Mouse (Mus musculus): Measurements from ENCODE around the gene C1qtnf1. TPM values are rescaled to one million over a fixed set of nuclear protein-coding genes. Genes with fewer than 3 reads are reported as not detected.
A peak's percentile ranks its signal among the peaks of the same experiment; 100 is the strongest.
"Not testable (repeated sequence)": the region's sequence is repeated elsewhere in the genome, so short reads cannot be mapped to it uniquely, and the experiment has no call there.

Gene C1qtnf1
- polyA plus RNA-seq (2015; fragmentation: Nextera tagmentation; extraction: Ambion mirVana): 6.3 and 6.6 TPM in 2 replicates

DNA sequence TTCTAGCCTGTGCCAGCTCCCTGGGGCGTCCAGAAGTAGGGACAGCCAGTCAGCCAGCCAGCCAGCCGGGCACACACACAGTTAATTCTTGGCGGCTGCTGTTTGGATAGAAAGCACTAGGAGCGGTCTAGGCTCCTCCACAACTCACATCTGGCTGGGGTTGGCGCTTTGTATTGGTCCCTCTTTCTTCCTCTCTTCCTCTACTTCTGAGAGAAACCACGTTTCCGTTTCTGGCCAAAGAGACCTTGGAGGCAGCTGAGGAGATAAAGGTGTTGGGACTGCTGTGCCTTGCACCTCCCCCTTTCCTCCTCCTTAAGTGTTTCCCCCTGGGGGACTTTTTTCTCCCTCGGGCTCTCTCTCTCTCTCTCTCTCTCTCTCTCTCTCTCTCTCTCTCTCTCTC lies at the start of gene C1qtnf1:
TSS of gene C1qtnf1 (plus strand) at position 218 of the 400 bp plus-strand sequence.
- H3K9ac ChIP-seq: peak within 1 kb of the TSS; percentile 30; the same call in 1 of the 2 replicates
- H3K4me1 ChIP-seq (replicated peaks): peaks cover 40% of the 10 kb centered on the region
- WGBS: 1% methylated on average over 8 of the region's 8 CpGs
- no peaks in the 10 kb centered on the region for H3K36me3 ChIP-seq
- ATAC-seq: no peak
- H3K4me2 ChIP-seq (replicated peaks): peak within 1 kb of the TSS; percentile 63
- H3K4me3 ChIP-seq (replicated peaks): peak within 1 kb of the TSS; percentile 38
- peak within 1 kb of the TSS; percentile 82 for H3K27ac ChIP-seq
- no peaks in the 10 kb centered on the region for H3K9me3 ChIP-seq
- no peaks in the 10 kb centered on the region for H3K27me3 ChIP-seq (replicated peaks)

DNA sequence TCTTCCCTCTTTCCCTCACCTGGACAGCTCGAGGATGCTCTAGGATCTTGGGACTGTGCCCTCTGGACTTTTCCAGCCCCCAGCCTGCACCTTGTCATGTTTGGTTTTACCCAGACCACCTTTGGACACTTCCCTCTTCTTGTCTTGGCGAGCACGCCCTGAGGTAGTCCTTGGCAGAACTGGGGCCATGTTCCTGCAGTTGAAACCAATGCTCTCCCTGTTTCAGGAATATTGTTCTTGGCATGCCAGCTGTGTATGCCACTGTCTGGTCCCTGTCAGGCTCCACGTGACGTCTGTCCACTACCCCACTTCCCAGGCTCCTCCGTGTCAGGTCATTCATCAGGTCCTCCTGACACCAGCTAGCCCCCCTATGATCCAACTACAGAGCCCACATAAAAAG lies 49.3 kb upstream of the C1qtnf1 start:
- H3K27ac ChIP-seq: no peak overlapping the region
- no peak overlapping the region for H3K4me2 ChIP-seq (replicated peaks)
- no peak overlapping the region for H3K4me3 ChIP-seq (replicated peaks)
- peaks cover 8% of the 10 kb centered on the region; the same call in 1 of the 2 replicates for H3K4me1 ChIP-seq (replicated peaks)
- H3K9me3 ChIP-seq: no peaks in the 10 kb centered on the region
- H3K27me3 ChIP-seq (replicated peaks): no peaks in the 10 kb centered on the region
- ATAC-seq: no peak
- no peak overlapping the region for H3K9ac ChIP-seq
- 85% methylated on average over 6 of the region's 6 CpGs for WGBS
- no peaks in the 10 kb centered on the region for H3K36me3 ChIP-seq

DNA sequence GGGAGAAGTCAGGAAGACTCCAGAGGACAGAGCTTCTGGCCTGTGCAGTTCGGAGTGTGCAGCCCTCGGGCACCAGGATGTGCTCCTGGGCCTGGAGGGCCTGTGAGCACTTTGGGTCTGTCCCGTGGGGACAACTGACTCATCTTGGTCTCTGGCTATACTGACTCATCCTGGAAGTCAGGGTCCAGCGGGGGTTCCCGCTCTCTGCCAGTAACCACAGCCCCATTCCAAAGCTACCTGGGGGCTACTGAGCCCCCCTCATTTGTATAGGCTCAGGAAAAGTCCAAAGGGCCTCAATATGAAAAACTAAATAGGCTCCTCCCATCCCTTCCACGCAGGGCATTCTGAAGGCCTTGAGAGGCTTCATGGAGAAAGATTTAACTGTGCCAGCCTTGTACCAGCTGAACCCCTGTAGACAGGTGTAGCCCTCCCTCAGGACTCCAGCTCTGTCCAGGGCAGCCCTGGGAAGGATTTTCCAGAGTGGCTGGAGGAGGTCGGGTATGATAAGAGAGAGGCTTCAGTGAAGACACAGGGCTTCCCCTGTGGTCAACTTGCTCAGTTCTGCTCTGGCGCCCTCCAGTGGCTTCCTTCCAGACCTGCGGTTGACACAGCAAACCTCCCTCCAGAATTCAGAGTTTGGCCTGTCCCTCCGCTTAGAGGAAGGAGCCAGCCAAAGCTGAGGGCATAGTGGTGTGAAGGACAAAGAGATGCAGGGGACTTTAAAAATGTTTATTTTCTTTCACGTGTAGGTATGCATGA lies 48.6 kb upstream of the C1qtnf1 start:
- peak; percentile 65 for ATAC-seq
- 41% methylated on average over 11 of the region's 11 CpGs for WGBS
- H3K4me2 ChIP-seq (replicated peaks): no peak overlapping the region
- no peaks in the 10 kb centered on the region for H3K9me3 ChIP-seq
- H3K9ac ChIP-seq: no peak overlapping the region
- no peak overlapping the region for H3K4me3 ChIP-seq (replicated peaks)
- H3K36me3 ChIP-seq: no peaks in the 10 kb centered on the region
- H3K27ac ChIP-seq: no peak overlapping the region
- no peaks in the 10 kb centered on the region for H3K27me3 ChIP-seq (replicated peaks)
- peaks cover 8% of the 10 kb centered on the region; the same call in 1 of the 2 replicates for H3K4me1 ChIP-seq (replicated peaks)

DNA sequence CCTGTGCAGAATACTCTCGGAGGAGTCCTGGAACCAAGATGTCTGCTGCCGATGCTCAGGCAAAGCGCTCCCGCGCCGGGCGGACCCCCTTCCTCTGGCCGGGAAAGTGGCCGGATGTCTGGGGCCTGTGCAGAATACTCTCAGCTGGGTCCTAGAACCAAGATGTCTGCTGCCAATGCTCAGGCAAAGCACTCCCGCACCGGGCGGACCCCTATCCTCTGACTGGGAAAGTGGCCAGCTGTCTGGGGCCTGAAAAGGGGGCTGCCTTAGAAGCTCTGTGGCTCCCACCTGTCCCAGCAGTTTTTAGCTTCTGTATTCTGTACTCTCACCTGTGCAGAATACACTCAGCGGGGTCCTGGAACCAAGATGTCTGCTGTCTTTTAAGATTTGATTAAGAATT lies 40.2 kb upstream of the C1qtnf1 start:
- not testable (repeated sequence) for H3K27ac ChIP-seq; H3K9ac ChIP-seq; H3K4me1 ChIP-seq (replicated peaks); H3K9me3 ChIP-seq; H3K27me3 ChIP-seq (replicated peaks); H3K36me3 ChIP-seq; ATAC-seq; H3K4me3 ChIP-seq (replicated peaks); H3K4me2 ChIP-seq (replicated peaks)
- 93% methylated on average over 13 of the region's 13 CpGs for WGBS

DNA sequence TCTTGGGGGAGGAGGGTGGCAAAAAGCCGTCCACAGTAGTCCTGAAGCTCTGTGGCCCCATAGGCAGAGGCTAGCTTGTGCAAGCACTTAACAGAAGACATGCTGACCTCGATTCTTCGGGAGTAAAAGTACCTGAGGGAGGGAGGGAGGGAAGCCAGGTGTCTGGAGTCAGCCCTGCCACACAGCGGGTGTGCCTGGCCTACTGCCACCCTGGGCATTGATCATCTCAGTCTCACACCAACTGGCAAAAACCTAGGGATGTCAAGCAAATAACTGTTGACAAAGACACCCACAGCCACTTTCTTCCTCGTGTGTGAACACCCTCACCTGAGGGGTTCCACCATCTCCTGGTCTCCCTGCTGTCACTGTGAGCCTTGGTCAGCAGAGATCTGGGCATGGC lies 34.0 kb upstream of the C1qtnf1 start:
- Histone ChIP-seq H3K4me2 (replicated peaks) (no peak overlapping the region), H3K4me1 (replicated peaks) (no peaks in the 10 kb centered on the region), H3K36me3 (peaks cover 16% of the 10 kb centered on the region), H3K9ac (no peak overlapping the region), H3K27me3 (replicated peaks) (no peaks in the 10 kb centered on the region), H3K4me3 (replicated peaks) (no peak overlapping the region), H3K9me3 (no peaks in the 10 kb centered on the region), H3K27ac (no peak overlapping the region)
- 78% methylated on average over 5 of the region's 5 CpGs for WGBS
- ATAC-seq: no peak

DNA sequence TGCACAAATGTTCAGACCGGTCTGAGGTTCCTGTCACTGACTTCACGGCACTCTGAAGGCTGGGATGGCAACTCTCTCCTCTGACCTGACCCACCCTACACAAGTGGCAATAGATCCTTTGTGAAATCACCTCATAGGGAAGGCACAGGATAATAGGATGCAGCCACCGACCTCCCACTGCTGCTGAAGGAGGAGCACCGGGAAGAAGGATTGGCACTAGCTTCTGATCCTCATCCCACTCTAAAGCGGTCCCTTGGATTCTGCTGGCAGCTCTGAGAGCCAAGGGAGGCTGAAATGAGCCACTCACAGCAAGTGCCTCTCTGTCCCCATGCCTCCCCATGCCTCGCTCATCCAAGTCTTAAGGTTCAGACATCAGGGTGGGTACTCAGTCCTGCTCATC lies 33.5 kb upstream of the C1qtnf1 start:
- no peak for ATAC-seq
- WGBS: 67% methylated on average over 6 of the region's 6 CpGs

DNA sequence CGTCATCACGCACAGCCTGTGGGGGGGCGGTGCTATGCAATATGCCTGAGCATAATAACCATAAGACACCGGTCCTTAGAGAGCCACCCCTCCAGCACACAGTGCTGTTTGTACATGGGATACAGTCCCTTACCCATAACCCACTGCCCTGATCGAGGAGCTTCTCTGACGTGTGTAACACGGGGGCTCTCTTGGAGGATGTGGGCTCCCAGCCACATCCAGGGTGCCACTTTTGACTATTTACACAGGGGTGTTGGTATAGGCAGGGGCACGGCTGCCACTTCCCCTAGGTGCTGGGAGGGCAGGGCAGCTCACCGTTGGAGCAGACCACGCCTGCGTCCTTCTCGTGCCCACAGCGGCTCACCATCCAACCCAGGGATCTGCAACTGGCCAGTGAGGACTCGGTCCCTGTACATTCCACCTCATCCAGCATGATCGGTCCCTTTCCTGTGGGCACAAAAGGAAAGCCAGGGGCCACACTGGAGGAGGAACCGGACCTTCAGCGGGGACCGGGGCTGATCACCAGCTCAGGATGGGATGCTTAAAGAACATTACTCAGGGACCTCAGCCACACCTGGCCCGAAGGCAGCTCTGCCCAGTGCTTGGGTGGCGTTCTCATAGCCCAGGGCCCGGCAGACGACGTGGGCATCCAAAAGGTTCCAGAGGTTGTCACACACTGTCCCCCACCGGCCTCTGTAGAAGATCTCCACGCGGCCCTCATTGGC lies 30.0 kb upstream of the C1qtnf1 start:
- Histone ChIP-seq H3K9me3 (no peaks in the 10 kb centered on the region), H3K9ac (no peak overlapping the region), H3K4me3 (replicated peaks) (no peak overlapping the region), H3K27ac (no peak overlapping the region), H3K4me2 (replicated peaks) (no peak overlapping the region), H3K4me1 (replicated peaks) (peaks cover 27% of the 10 kb centered on the region), H3K36me3 (peaks cover 13% of the 10 kb centered on the region), H3K27me3 (replicated peaks) (no peaks in the 10 kb centered on the region)
- ATAC-seq: no peak
- 90% methylated on average over 26 of the region's 26 CpGs for WGBS

More for the DNA sequence above, 33.5 kb upstream of the C1qtnf1 start:
- Histone ChIP-seq H3K27me3 (replicated peaks) (no peaks in the 10 kb centered on the region), H3K27ac (no peak overlapping the region), H3K4me1 (replicated peaks) (peaks cover under 1% of the 10 kb centered on the region), H3K9me3 (no peaks in the 10 kb centered on the region), H3K9ac (no peak overlapping the region), H3K36me3 (peaks cover 16% of the 10 kb centered on the region), H3K4me2 (replicated peaks) (no peak overlapping the region), H3K4me3 (replicated peaks) (no peak overlapping the region)

DNA sequence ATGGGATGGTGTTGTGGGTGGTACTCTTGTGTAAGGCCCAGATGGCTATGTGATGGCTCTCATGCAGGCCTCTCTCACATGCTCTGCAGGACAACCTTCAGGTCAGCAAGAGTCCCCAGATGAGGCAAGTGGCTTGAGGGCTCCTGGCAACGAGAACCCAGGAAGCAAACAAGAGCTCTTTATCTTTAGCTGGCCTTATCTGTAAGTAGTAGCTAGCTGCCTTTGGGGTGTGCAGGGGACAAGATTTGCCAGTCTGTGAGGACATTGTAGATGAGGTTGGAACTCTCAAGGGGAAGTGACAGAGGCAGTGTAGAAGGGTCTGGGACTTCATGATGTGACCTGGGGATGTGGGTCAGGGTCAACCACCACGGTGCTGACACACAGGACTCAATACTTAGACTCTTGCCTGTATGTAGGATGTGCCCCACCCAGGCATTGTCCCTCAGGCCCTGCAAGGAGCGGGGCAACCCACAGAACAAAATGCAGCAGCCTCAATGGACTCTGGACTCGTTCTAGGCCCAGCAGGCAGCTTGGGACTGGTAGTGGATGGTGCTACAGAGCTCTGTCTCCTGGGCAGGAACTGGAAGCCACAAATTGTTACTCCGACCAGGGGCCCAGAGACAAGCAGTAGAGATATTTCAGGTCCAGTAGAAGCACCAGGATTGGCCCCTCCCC lies 28.0 kb upstream of the C1qtnf1 start:
- H3K4me2 ChIP-seq (replicated peaks): peak overlapping the region; percentile 60
- no peaks in the 10 kb centered on the region for H3K9me3 ChIP-seq
- H3K36me3 ChIP-seq: peaks cover 13% of the 10 kb centered on the region
- peak; percentile 69 for ATAC-seq
- H3K4me1 ChIP-seq (replicated peaks): peaks cover 27% of the 10 kb centered on the region
- 50% methylated on average over 5 of the region's 5 CpGs for WGBS
- H3K27me3 ChIP-seq (replicated peaks): no peaks in the 10 kb centered on the region
- peak overlapping the region; percentile 53; the same call in 1 of the 2 replicates for H3K9ac ChIP-seq
- peak overlapping the region; percentile 95 for H3K27ac ChIP-seq
- peak overlapping the region; percentile 37 for H3K4me3 ChIP-seq (replicated peaks)

DNA sequence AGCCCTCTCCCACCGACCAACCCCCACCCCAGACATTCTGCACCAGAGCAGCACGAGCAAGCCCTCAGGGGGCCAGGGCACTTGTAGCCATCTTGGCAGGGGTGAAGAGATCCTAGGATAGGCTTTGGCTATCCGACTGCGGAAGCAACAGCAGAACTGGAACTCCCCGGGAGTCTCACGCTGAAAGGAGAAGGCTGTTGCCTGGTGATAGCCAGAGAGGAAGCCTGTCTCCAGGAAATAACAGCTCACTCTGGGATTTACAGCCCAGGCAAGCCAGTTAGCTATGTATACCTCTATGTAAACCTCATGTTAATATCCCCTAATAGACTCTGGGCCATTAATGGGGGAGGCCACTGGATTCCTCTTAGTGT lies 27.5 kb upstream of the C1qtnf1 start:
- Histone ChIP-seq H3K36me3 (peaks cover 13% of the 10 kb centered on the region), H3K9ac (peak overlapping the region; percentile 53), H3K27ac (peak overlapping the region; percentile 95), H3K9me3 (no peaks in the 10 kb centered on the region), H3K4me3 (replicated peaks) (peak overlapping the region; percentile 37), H3K27me3 (replicated peaks) (no peaks in the 10 kb centered on the region), H3K4me1 (replicated peaks) (peaks cover 27% of the 10 kb centered on the region), H3K4me2 (replicated peaks) (peak overlapping the region; percentile 60)
- peak; percentile 43 for ATAC-seq
- WGBS: 18% methylated on average over 6 of the region's 6 CpGs

DNA sequence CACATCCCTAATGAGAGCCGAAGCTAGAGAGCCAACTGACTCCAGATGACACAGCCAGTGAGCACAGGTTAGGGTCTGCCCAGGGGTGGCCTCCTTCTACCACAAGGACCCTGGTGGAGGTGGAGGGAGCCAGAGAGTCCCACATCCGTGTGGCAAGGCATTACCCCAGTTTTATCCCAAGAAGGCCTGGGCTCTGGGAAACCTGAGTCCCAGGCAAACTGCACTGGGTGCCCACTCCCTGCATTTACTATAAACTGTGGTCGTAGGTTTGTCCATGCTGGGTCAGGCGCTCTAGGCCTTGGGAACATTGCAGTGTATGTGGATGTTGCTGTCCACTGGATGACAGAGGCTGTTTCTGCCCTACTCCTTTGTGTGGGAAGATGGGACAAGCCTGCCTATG lies 26.8 kb upstream of the C1qtnf1 start:
- peak overlapping the region; percentile 37 for H3K4me3 ChIP-seq (replicated peaks)
- no peak; the same call in 1 of the 2 replicates for ATAC-seq

DNA sequence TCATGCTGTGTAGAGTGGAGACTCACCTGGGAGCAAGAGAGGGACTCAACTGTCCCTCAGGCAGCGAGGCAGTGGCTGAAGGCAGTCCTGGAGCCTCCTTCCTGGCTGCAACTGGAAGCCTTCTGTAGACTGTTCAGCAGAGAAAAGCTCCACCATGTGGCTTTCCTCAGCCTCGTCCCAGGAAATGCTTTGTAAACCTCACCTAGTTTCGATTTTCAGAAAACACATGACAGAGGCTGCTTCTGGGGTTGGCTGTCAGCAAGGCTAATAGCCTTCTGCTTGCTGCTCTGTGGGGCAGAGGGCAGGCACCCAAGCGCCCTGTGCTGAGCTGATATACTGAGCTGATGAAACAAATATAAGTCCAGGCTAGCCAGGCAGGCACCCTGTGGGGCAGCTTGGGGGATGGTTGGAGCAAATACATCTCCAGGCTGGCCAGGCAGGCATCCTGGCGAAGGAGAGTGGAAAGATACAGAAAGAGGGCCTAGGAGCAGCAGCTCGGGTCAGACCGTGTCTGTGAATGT lies 26.2 kb upstream of the C1qtnf1 start, which contains the start of gene Lgals3bp:
TSS of gene Lgals3bp (minus strand) at position 333 of the 521 bp plus-strand sequence.
- H3K9ac ChIP-seq: peak within 1 kb of the TSS; percentile 53
- no peaks in the 10 kb centered on the region for H3K27me3 ChIP-seq (replicated peaks)
- H3K9me3 ChIP-seq: no peaks in the 10 kb centered on the region
- peaks cover 8% of the 10 kb centered on the region for H3K36me3 ChIP-seq
- WGBS: 12% methylated on average over 7 of the region's 7 CpGs
- H3K4me1 ChIP-seq (replicated peaks): peaks cover 37% of the 10 kb centered on the region
- ATAC-seq: peak; percentile 87
- peak within 1 kb of the TSS; percentile 95 for H3K27ac ChIP-seq
- H3K4me2 ChIP-seq (replicated peaks): peak within 1 kb of the TSS; percentile 60
- H3K4me3 ChIP-seq (replicated peaks): peak within 1 kb of the TSS; percentile 37

More for the DNA sequence above, 26.8 kb upstream of the C1qtnf1 start:
- peak overlapping the region; percentile 95 for H3K27ac ChIP-seq
- peak overlapping the region; percentile 53 for H3K9ac ChIP-seq
- H3K4me1 ChIP-seq (replicated peaks): peaks cover 31% of the 10 kb centered on the region
- peak overlapping the region; percentile 60 for H3K4me2 ChIP-seq (replicated peaks)
- H3K9me3 ChIP-seq: no peaks in the 10 kb centered on the region
- no peaks in the 10 kb centered on the region for H3K27me3 ChIP-seq (replicated peaks)
- peaks cover 9% of the 10 kb centered on the region for H3K36me3 ChIP-seq
- 62% methylated on average over 4 of the region's 4 CpGs for WGBS

DNA sequence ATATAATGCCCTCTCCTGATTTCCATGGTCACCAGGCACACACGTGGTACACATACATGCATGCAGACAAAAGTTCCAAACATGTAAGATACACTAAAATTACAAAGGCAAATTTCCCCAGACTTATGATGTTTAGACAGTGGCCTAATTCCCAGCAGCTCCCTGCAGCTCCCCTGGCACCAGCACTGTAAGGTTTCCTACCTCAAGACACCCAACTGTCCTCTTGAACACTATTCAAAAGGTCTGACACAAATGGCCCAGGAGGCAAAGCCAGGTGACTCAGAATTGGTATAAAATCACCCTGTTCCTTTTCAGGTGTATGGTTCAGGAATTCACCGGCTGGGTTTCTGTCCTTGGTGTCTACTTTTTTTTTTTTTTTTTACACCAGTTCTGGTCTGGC lies 24.8 kb upstream of the C1qtnf1 start:
- H3K9me3 ChIP-seq: no peaks in the 10 kb centered on the region
- WGBS: 86% methylated on average over 2 of the region's 2 CpGs
- ATAC-seq: no peak
- H3K27me3 ChIP-seq (replicated peaks): no peaks in the 10 kb centered on the region
- peaks cover 49% of the 10 kb centered on the region for H3K4me1 ChIP-seq (replicated peaks)
- H3K9ac ChIP-seq: no peak overlapping the region
- no peak overlapping the region for H3K27ac ChIP-seq
- no peak overlapping the region for H3K4me2 ChIP-seq (replicated peaks)
- H3K4me3 ChIP-seq (replicated peaks): no peak overlapping the region
- H3K36me3 ChIP-seq: peaks cover 13% of the 10 kb centered on the region

Data from intestine, embryonic 15.5 days (tissue).